Mouse (Mus musculus): ENCODE measurements around the gene Gm15114. TPM values are rescaled to one million over a fixed set of nuclear protein-coding genes. Genes with fewer than 3 reads are reported as not detected.

The Gm15114 gene
- not detected for total RNA-seq (2023)

GRCm38 (mm10) chrX:148488649-148489048 is at the start of gene Gm15114:
Gene Gm15114 (plus strand): TSS chrX:148488949.

Other genes starting within 250 kb of the Gm15114 start
- gene Gm8334, start 126.2 kb downstream of the Gm15114 start, total RNA-seq (2023): not detected
- not detected for gene Gm15127, start 174.6 kb downstream of the Gm15114 start, total RNA-seq (2023)